Mouse (Mus musculus) heart, embryonic 15.5 days (tissue): ENCODE measurements around the gene Cox16. TPM values are rescaled to one million over a fixed set of nuclear protein-coding genes. Genes with fewer than 3 reads are reported as not detected.

Experiments
- ATAC-seq: fragments of 200-750 bp; cut with Nextera tagmentation; replicated peaks from 2 replicates; pipeline ENCODE4 v1.8.0; 2017; ENCODE audit warnings: low read depth, moderate TSS enrichment; ENCODE audit not compliant: insufficient number of reproducible peaks, insufficient read depth, low FRiP score
- H3K27ac ChIP-seq: fragments of 300-500 bp; sonication (generic); 2 replicates; pipeline ENCODE4 v1.5.1; 2015; ENCODE audit warnings: mild to moderate bottlenecking, inconsistent platforms
- H3K27me3 ChIP-seq: fragments of 300-500 bp; sonication (generic); 2 replicates; pipeline ENCODE4 v1.6.1; 2015; ENCODE audit warnings: inconsistent platforms
- H3K36me3 ChIP-seq: fragments of 300-500 bp; sonication (generic); 2 replicates; pipeline ENCODE4 v1.6.1; 2015; ENCODE audit warnings: mild to moderate bottlenecking, inconsistent platforms
- H3K4me1 ChIP-seq: fragments of 300-500 bp; sonication (generic); replicated peaks from 2 replicates; pipeline ENCODE4 v1.6.1; 2015; ENCODE audit warnings: inconsistent platforms
- H3K4me2 ChIP-seq: fragments of 300-500 bp; sonication (generic); 2 replicates; pipeline ENCODE4 v1.6.1; 2015; ENCODE audit warnings: inconsistent platforms, mild to moderate bottlenecking, moderate library complexity
- H3K4me3 ChIP-seq: fragments of 300-500 bp; sonication (generic); 2 replicates; pipeline ENCODE4 v1.5.1; 2015; ENCODE audit warnings: mild to moderate bottlenecking, inconsistent platforms
- H3K9ac ChIP-seq: fragments of 300-500 bp; sonication (generic); 2 replicates; pipeline ENCODE4 v1.6.1; 2015; ENCODE audit warnings: mild to moderate bottlenecking, inconsistent platforms
- H3K9me3 ChIP-seq: fragments of 300-500 bp; sonication (generic); replicated peaks from 2 replicates; pipeline ENCODE4 v1.6.1; 2016; ENCODE audit warnings: inconsistent platforms
- WGBS: fragments of 180-500 bp; shearing (Covaris S2); methylation state at CpG from one replicate; pipeline ENCODE4 v1.1.7; 2015; ENCODE audit warnings: mixed read lengths; 5-methylcytosine and 5-hydroxymethylcytosine counted together
- polyA plus RNA-seq: library from polyadenylated mRNA; unstranded; fragments of >200 nt; fragmentation: Nextera tagmentation; extraction: Ambion mirVana; gene quantifications from 2 replicates; pipeline ENCODE4 v1.2.1, GENCODE M21; 2015

Cox16 gene
- polyA plus RNA-seq, 1 experiment from 2014 or later, result 88.6 TPM

DNA sequence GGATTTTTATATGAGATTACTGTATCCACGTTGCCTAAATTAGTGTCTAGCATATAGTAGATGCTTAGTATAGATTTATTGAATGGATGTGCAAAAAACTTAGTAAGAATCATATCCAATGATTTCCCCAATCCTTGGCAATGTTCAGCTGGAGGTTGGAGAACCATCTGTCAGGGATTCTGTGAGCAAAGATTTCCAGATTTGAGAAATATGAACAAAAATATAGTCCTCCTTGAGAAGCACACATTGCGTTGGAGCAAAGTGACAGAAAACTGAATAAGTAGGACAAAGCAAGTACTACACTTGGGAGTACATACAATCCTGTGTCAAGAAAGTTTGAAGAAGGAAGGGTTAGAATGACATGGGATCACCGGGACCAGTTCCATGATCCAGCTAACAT lies 160.8 kb downstream of the Cox16 start:
- Histone ChIP-seq H3K27me3 (peaks cover 3% of the 10 kb centered on the region; the same call in 1 of the 2 replicates), H3K9me3 (no peaks in the 10 kb centered on the region), H3K4me2 (no peak overlapping the region), H3K9ac (no peak overlapping the region), H3K4me3 (no peak overlapping the region), H3K27ac (no peak overlapping the region), H3K36me3 (no peaks in the 10 kb centered on the region), H3K4me1 (peaks cover 10% of the 10 kb centered on the region)
- 86% methylated on average over 3 of the region's 3 CpGs for WGBS
- ATAC-seq, result no peak

DNA sequence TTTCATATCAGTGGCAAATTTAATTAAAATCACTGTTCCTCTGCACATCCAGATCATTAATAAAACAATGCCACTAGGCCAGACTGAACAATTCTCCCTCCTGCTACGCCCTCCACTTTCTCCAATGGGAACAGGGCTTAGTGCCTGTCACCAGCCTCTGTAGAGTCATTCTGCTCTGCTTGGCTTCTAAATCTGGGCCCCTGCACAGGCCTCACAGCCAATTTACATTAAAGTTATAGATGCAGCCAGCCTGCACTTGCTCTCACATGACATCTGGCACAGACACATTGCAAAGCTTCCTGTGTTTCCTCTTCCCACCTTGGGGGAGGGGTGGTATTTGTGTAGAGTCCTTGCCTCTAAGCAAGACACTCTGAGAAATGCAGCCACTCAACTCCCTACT lies 163.9 kb downstream of the Cox16 start:
- H3K27ac ChIP-seq, result no peak overlapping the region
- ATAC-seq, result peak; percentile 55; the same call in 1 of the 2 replicates
- no peaks in the 10 kb centered on the region for H3K27me3 ChIP-seq
- H3K9me3 ChIP-seq, result no peaks in the 10 kb centered on the region
- peaks cover 10% of the 10 kb centered on the region for H3K4me1 ChIP-seq
- no peak overlapping the region for H3K4me3 ChIP-seq
- H3K4me2 ChIP-seq, result no peak overlapping the region
- H3K9ac ChIP-seq, result no peak overlapping the region
- H3K36me3 ChIP-seq, result no peaks in the 10 kb centered on the region
- WGBS, result 50% methylated on average over 1 of the region's 1 CpGs

DNA sequence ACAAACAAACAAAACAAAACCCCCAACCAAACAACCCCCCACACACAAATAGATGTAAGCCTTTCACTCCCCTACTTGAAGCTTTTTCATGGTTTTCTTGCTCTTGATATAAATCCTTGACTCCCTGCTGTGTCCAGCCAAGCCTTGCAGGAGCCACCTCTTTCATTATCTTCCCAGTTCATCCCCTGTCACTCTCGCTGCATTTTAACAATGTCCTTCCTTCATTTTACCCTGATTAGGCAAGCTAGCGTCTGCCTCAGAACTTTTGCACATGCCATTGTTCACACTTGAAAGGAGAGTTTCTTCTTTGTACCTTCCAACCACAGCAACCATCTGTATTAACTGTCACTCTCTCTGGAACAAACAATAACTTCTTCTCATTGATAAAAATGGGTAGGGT lies 167.1 kb downstream of the Cox16 start:
- H3K36me3 ChIP-seq, result no peaks in the 10 kb centered on the region
- H3K4me2 ChIP-seq, result no peak overlapping the region
- no peak overlapping the region for H3K27ac ChIP-seq
- no peaks in the 10 kb centered on the region for H3K9me3 ChIP-seq
- no peaks in the 10 kb centered on the region for H3K27me3 ChIP-seq
- H3K4me3 ChIP-seq, result no peak overlapping the region
- ATAC-seq, result no peak
- no peak overlapping the region for H3K9ac ChIP-seq
- peaks cover 10% of the 10 kb centered on the region for H3K4me1 ChIP-seq
- WGBS, result 30% methylated on average over 2 of the region's 2 CpGs

DNA sequence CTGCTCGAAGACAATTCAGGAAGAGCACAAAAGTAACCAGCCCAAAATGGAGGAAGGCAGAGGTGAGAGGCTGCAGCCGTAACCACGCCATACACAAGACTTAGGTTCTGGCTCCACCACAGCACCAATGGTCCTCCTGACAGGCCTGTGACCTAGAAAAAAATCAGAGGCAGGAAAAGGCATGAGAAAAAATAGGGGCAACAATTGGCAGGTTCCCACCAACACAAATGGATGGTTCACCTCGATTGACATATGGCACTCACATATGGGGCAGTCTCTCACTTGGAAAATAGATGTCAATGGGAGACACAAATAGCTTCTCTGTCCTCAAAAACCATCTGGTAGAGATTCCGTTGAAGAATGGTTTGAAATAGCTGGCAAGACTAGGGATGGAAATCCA lies 169.0 kb downstream of the Cox16 start:
- Histone ChIP-seq H3K27ac (no peak overlapping the region), H3K27me3 (no peaks in the 10 kb centered on the region), H3K36me3 (no peaks in the 10 kb centered on the region), H3K4me1 (peaks cover 6% of the 10 kb centered on the region), H3K9me3 (no peaks in the 10 kb centered on the region), H3K4me2 (no peak overlapping the region), H3K9ac (no peak overlapping the region), H3K4me3 (no peak overlapping the region)
- WGBS, result 87% methylated on average over 5 of the region's 5 CpGs
- ATAC-seq, result no peak

Other genes starting within 250 kb of the Cox16 start
- 0.60 TPM in 2 replicates for gene Slc8a3, start 151.9 kb downstream of the Cox16 start, polyA plus RNA-seq
- gene Gm4787, start 105.7 kb downstream of the Cox16 start, polyA plus RNA-seq, result 0.14 and 0.22 TPM in 2 replicates
- gene Adam4, start 63.2 kb downstream of the Cox16 start, polyA plus RNA-seq, result 0.23 and 0.39 TPM in 2 replicates
- gene Gm20498, start 47.8 kb upstream of the Cox16 start, polyA plus RNA-seq, result 26.9 and 28.9 TPM in 2 replicates
- 29.7 and 33.7 TPM in 2 replicates for gene Synj2bp, start 47.8 kb upstream of the Cox16 start, polyA plus RNA-seq
- 0.15 and 0.23 TPM in 2 replicates for gene Adam21, start 83.3 kb upstream of the Cox16 start, polyA plus RNA-seq
- gene Med6, start 109.9 kb upstream of the Cox16 start, polyA plus RNA-seq, result 37.6 and 42.4 TPM in 2 replicates
- gene Ttc9, start 146.1 kb upstream of the Cox16 start, polyA plus RNA-seq, result 3.7 and 4.7 TPM in 2 replicates